Mouse (Mus musculus) gastrocnemius, adult 2 months (tissue): Measurements from ENCODE around the gene Dzip1. TPM values are rescaled to one million over a fixed set of nuclear protein-coding genes. Genes with fewer than 3 reads are reported as not detected.

Source experiments
- DNase-seq: peaks from one replicate; pipeline ENCODE4 v3.0.0; 2022
- H3K27ac ChIP-seq: fragments of 200-600 bp; 2 replicates; pipeline ENCODE4 v1.8.1; 2022; ENCODE audit warnings: mild to moderate bottlenecking
- H3K4me3 ChIP-seq: fragments of 200-600 bp; 2 replicates; pipeline ENCODE4 v1.8.1; 2022; ENCODE audit warnings: mild to moderate bottlenecking, moderate library complexity
- CTCF ChIP-seq: fragments of 200-600 bp; IDR thresholded peaks from 2 replicates; pipeline ENCODE4 v1.8.1; 2022; ENCODE audit warnings: antibody characterized with exemption, mild to moderate bottlenecking, moderate library complexity
- intact Hi-C: fragments of 180-260 bp; cut with DNase I; formaldehyde crosslinking; loops from one replicate; pipeline ENCODE4 v1.15.1; 2025
- total RNA-seq, 2 experiments: library from RNA; stranded (reverse); gene quantifications; 2 replicates each; pipeline ENCODE4 v1.2.3; 2021

Dzip1 gene
- total RNA-seq, 2 experiments from 2014 or later, result 1.6 to 2.6 TPM

GRCm38 (mm10) chr14:118883344-118884249, 41.7 kb downstream of the Dzip1 start:
- no peak overlapping the region for H3K27ac ChIP-seq

GRCm38 (mm10) chr14:118880696-118881095, 44.6 kb downstream of the Dzip1 start:
- no peak for TF ChIP-seq CTCF
- no peak for DNase-seq
- intact Hi-C loops, result no loop called here
- Histone ChIP-seq H3K4me3 (no peak overlapping the region), H3K27ac (no peak overlapping the region)

More at GRCm38 (mm10) chr14:118883344-118884249, 41.7 kb downstream of the Dzip1 start:
- intact Hi-C loops, result no loop called here
- no peak for TF ChIP-seq CTCF
- DNase-seq, result no peak
- no peak overlapping the region for H3K4me3 ChIP-seq

GRCm38 (mm10) chr14:118878346-118878910, 46.8 kb downstream of the Dzip1 start:
- intact Hi-C loops, result no loop called here
- no peak for TF ChIP-seq CTCF
- no peak for DNase-seq
- no peak overlapping the region for H3K4me3 ChIP-seq
- H3K27ac ChIP-seq, result no peak overlapping the region

GRCm38 (mm10) chr14:118874786-118875415, 50.4 kb downstream of the Dzip1 start:
- no peak for DNase-seq
- no peak for TF ChIP-seq CTCF
- Histone ChIP-seq H3K27ac (no peak overlapping the region), H3K4me3 (no peak overlapping the region)
- intact Hi-C loops, result no loop called here

- no peak for TF ChIP-seq CTCF
- Histone ChIP-seq H3K4me3 (no peak overlapping the region), H3K27ac (no peak overlapping the region)
- no peak for DNase-seq
- intact Hi-C loops, result no loop called here
These were observed 51.1 kb downstream of the Dzip1 start for GRCm38 (mm10) chr14:118874126-118874525.

- no peak for TF ChIP-seq CTCF
- intact Hi-C loops, result no loop called here
- no peak overlapping the region for H3K4me3 ChIP-seq
- no peak for DNase-seq
- H3K27ac ChIP-seq, result no peak overlapping the region
These were observed 55.5 kb downstream of the Dzip1 start for GRCm38 (mm10) chr14:118869712-118870111.

- TF ChIP-seq CTCF, result no peak
- Histone ChIP-seq H3K27ac (no peak overlapping the region), H3K4me3 (no peak overlapping the region)
- DNase-seq, result no peak
- intact Hi-C loops, result no loop called here
These were observed 57.0 kb downstream of the Dzip1 start for GRCm38 (mm10) chr14:118868102-118868724.

GRCm38 (mm10) chr14:118867366-118867765, 57.9 kb downstream of the Dzip1 start:
- no peak overlapping the region for H3K27ac ChIP-seq
- H3K4me3 ChIP-seq, result no peak overlapping the region
- no peak for DNase-seq
- intact Hi-C loops, result no loop called here
- TF ChIP-seq CTCF, result no peak

GRCm38 (mm10) chr14:118866014-118866811, 59.0 kb downstream of the Dzip1 start:
- H3K27ac ChIP-seq, result no peak overlapping the region
- no peak for TF ChIP-seq CTCF
- DNase-seq, result no peak
- intact Hi-C loops, result no loop called here
- H3K4me3 ChIP-seq, result no peak overlapping the region

GRCm38 (mm10) chr14:118864905-118865304, 60.4 kb downstream of the Dzip1 start:
- no peak overlapping the region for H3K27ac ChIP-seq
- intact Hi-C loops, result no loop called here
- TF ChIP-seq CTCF, result no peak
- no peak overlapping the region for H3K4me3 ChIP-seq
- DNase-seq, result no peak

GRCm38 (mm10) chr14:118862253-118862652, 63.0 kb downstream of the Dzip1 start:
- Histone ChIP-seq H3K27ac (no peak overlapping the region), H3K4me3 (no peak overlapping the region)
- intact Hi-C loops, result no loop called here
- no peak for DNase-seq
- no peak for TF ChIP-seq CTCF

- intact Hi-C loops, result no loop called here
- TF ChIP-seq CTCF, result no peak
- Histone ChIP-seq H3K27ac (no peak overlapping the region), H3K4me3 (no peak overlapping the region)
- DNase-seq, result no peak
These were observed 66.9 kb downstream of the Dzip1 start for GRCm38 (mm10) chr14:118858318-118858717.
